Mouse (Mus musculus) midbrain, embryonic 10.5 days (tissue): ENCODE measurements at regions not wholly inside any gene's neighbourhood (a gene's known extent, or its start where the extent isn't known, plus 50 kb on each side); places are given as distances from the start of the nearest gene placed in this dataset.

ENCODE experiments used
- DNase-seq: peaks from one replicate; pipeline ENCODE4 v3.0.0-alpha.2; 2017; ENCODE audit warnings: low spot score
- H3K27ac ChIP-seq: fragments of 300-500 bp; sonication (generic); replicated peaks from 2 replicates; pipeline ENCODE4 v1.5.1; 2016; ENCODE audit warnings: mild to moderate bottlenecking
- H3K27me3 ChIP-seq: fragments of 300-500 bp; sonication (generic); 2 replicates; pipeline ENCODE4 v1.6.1; 2016; ENCODE audit warnings: low read depth, mild to moderate bottlenecking; ENCODE audit not compliant: poor library complexity, severe bottlenecking
- H3K36me3 ChIP-seq: fragments of 300-500 bp; sonication (generic); 2 replicates; pipeline ENCODE4 v1.6.1; 2016; ENCODE audit warnings: mild to moderate bottlenecking, moderate library complexity
- H3K4me1 ChIP-seq: fragments of 300-500 bp; sonication (generic); 2 replicates; pipeline ENCODE4 v1.6.1; 2016
- H3K4me3 ChIP-seq: fragments of 300-500 bp; sonication (generic); 2 replicates; pipeline ENCODE4 v1.5.1; 2016; ENCODE audit warnings: mild to moderate bottlenecking, moderate library complexity
- H3K9me3 ChIP-seq: fragments of 300-500 bp; sonication (generic); replicated peaks from 2 replicates; pipeline ENCODE4 v1.6.1; 2016; ENCODE audit warnings: mild to moderate bottlenecking
- WGBS: fragments of 180-500 bp; shearing (Covaris S2); methylation state at CpG from one replicate; pipeline ENCODE4 v1.1.7; 2016; 5-methylcytosine and 5-hydroxymethylcytosine counted together

DNA sequence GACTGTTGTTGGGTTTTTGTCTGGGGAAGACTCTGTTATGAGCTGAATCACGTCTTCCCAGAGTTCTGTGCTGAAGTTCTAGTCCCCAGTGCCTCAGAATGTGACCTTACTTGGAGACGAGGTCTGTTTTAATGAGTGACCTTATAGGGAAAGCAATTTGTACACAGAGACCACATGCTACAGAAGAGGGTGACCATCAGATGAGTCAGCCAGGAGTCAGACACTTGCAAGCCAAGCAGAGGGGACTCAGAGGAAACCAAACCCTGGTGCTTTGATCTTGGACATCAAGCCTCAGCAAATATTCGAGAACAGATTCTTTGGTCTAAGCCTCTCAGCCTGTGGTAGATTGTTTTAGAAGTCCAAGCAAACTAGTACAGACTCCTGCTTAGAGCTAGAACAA lies 409.9 kb downstream of the Fut8 start:
- no peak overlapping the region for H3K4me3 ChIP-seq
- WGBS = 71% methylated on average over 3 of the region's 3 CpGs
- H3K9me3 ChIP-seq = no peaks in the 10 kb centered on the region

DNA sequence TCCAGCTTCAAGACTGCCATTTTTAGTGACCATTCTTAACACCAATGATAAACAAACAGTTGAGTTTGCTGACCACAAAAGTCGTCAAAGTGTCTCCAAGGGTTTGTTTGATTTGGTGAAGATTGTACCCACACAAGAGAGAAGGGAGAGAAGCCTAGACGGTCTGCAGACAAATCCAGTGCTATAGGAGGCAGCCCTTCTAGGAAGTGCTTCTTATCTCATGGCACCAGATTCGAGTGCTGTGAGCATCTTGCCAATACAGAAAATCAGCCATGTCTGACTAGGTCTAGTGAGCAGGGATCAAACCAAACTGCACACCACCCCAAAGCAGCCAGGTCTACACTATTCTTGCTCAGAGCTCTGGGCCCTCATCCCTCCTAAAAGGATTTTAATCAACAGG lies 416.4 kb downstream of the Fut8 start:
- Histone ChIP-seq H3K4me3 (no peak overlapping the region), H3K9me3 (no peaks in the 10 kb centered on the region), H3K27ac (no peak overlapping the region), H3K4me1 (peaks cover 25% of the 10 kb centered on the region), H3K36me3 (no peaks in the 10 kb centered on the region), H3K27me3 (peaks cover 40% of the 10 kb centered on the region)
- 64% methylated on average over 3 of the region's 3 CpGs for WGBS
- DNase-seq = no peak

More for the DNA sequence above, 409.9 kb downstream of the Fut8 start:
- Histone ChIP-seq H3K27ac (no peak overlapping the region), H3K27me3 (peaks cover 37% of the 10 kb centered on the region), H3K36me3 (no peaks in the 10 kb centered on the region), H3K4me1 (peaks cover 18% of the 10 kb centered on the region)
- DNase-seq = no peak

DNA sequence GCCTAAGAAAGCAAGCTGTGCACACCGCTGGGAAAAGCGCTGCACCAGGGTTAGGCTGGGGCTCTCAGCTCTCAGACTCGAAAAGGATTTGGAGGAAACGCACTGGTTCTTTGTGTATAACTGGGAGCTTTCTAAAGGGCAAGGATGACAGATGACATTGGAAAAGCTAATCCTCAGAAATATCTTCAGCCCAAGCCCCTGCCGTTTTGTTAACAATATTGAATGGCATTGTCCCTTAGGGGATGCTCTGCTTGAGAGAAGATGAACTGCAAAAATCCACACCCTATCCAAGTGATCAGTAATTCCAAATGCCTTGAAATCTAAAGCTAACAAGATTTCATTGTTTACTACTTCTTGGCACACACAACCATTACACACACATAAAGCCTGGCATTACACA lies 419.1 kb downstream of the Fut8 start:
- H3K27ac ChIP-seq = no peak overlapping the region
- peaks cover 32% of the 10 kb centered on the region for H3K4me1 ChIP-seq
- DNase-seq = no peak
- 31% methylated on average over 5 of the region's 5 CpGs for WGBS
- H3K4me3 ChIP-seq = no peak overlapping the region
- peaks cover 62% of the 10 kb centered on the region for H3K27me3 ChIP-seq
- no peaks in the 10 kb centered on the region for H3K9me3 ChIP-seq
- no peaks in the 10 kb centered on the region for H3K36me3 ChIP-seq

DNA sequence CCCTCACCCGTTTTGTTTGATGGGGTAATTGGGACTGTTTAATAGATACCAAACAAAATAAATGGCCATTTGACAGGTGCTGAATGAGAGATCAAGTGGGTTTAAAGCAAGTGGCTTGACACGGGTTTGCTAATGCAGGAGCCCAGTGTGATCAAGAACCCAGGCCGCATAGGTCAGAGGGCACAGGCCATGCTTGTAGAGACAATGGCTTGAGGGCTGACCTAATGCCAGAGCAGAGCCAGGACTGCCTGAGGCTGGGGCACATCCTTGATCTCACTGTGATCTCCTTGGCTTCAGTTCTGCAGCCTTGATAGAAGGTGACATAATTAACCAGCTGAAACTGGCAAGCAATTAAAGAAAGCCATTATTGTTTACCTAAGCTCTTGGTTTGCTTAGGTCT lies 420.0 kb downstream of the Fut8 start:
- 17% methylated on average over 3 of the region's 3 CpGs for WGBS
- peak; percentile 73 for DNase-seq

DNA sequence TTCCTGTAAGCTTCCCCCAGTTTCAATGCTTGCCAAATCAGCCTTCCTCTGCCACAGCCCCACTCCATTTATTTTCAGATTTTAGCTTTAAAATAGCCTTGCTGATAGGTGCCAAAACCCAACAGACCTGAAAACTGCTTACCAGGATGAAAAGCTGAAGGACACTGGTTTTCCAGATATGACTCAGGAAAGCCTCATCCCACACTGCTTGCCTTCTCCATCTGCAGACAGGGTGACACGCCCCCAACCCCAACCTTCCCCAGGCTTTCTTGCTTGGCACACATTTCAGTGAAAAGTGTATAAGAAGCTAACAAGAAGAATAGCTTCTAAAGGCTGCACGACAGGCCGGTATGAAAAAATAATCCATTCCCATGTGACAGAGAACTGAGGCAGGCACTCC lies 425.3 kb downstream of the Fut8 start:
- H3K27me3 ChIP-seq = peaks cover 66% of the 10 kb centered on the region
- DNase-seq = no peak
- H3K4me3 ChIP-seq = no peak overlapping the region
- no peak overlapping the region for H3K27ac ChIP-seq
- WGBS = 88% methylated on average over 3 of the region's 3 CpGs
- no peaks in the 10 kb centered on the region for H3K9me3 ChIP-seq
- H3K36me3 ChIP-seq = no peaks in the 10 kb centered on the region
- peaks cover 17% of the 10 kb centered on the region for H3K4me1 ChIP-seq

More for the DNA sequence above, 420.0 kb downstream of the Fut8 start:
- Histone ChIP-seq H3K36me3 (no peaks in the 10 kb centered on the region), H3K4me1 (peaks cover 32% of the 10 kb centered on the region), H3K27me3 (peaks cover 65% of the 10 kb centered on the region), H3K27ac (no peak overlapping the region), H3K4me3 (no peak overlapping the region), H3K9me3 (no peaks in the 10 kb centered on the region)

DNA sequence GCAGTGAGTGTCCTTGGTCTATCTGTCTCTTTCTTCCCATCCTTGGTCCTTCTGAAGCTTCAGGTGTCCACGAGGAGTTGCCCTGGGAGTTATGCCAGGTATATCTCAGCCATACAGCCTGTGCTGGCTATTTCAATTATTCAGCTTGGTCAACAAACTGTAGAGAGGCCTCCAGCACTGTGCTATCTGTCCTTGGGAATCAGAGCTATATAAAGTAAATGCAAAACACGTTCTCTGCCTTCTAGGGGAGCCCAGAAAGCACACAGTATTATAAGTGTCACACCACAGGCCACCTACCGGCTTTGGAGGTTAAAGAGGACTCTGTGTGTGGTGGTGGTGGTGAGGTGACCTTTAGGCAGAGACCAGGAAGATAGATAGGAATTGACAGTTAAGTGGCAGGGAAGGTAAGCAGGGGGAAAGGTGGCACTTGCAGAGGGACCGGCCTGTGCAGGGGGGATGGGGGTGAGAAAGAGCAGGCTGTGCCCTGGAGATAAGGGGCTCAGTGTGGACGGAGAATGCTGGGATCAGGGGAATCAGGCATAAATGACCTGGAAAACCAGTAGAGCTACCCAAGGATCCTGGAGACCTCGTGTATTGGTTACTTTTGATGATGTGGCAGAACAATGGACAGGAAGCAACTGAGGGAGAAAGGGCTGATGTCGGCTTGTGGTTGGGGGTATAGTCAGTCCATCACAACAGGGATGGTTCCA lies 425.9 kb downstream of the Fut8 start:
- no peak overlapping the region for H3K4me3 ChIP-seq
- DNase-seq = no peak
- peaks cover 70% of the 10 kb centered on the region for H3K27me3 ChIP-seq
- H3K4me1 ChIP-seq = peaks cover 22% of the 10 kb centered on the region
- no peak overlapping the region for H3K27ac ChIP-seq
- WGBS = 69% methylated on average over 7 of the region's 7 CpGs
- H3K9me3 ChIP-seq = no peaks in the 10 kb centered on the region
- H3K36me3 ChIP-seq = no peaks in the 10 kb centered on the region

DNA sequence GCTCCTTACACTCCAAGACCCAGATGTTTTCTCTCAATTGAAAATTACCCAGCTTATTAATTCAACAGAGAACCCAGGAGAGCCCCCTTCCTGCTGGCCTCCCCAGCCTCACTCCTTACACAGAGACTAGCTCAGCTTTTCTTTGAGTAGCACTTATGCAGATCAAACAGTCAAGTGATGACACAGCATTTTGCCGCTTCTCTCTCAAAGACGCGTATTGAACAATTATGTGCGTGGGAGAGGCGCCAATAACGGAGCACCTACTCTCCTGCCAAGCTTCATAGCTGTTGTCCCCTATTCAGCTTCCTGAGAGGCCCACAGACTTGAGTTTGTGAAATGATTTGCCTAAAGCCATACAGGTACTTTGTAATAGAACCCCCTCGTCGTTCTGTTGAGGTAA lies 428.5 kb downstream of the Fut8 start:
- Histone ChIP-seq H3K36me3 (no peaks in the 10 kb centered on the region), H3K27ac (no peak overlapping the region), H3K27me3 (peaks cover 57% of the 10 kb centered on the region), H3K4me3 (no peak overlapping the region), H3K4me1 (peaks cover 36% of the 10 kb centered on the region), H3K9me3 (no peaks in the 10 kb centered on the region)
- WGBS = 87% methylated on average over 8 of the region's 8 CpGs
- no peak for DNase-seq

DNA sequence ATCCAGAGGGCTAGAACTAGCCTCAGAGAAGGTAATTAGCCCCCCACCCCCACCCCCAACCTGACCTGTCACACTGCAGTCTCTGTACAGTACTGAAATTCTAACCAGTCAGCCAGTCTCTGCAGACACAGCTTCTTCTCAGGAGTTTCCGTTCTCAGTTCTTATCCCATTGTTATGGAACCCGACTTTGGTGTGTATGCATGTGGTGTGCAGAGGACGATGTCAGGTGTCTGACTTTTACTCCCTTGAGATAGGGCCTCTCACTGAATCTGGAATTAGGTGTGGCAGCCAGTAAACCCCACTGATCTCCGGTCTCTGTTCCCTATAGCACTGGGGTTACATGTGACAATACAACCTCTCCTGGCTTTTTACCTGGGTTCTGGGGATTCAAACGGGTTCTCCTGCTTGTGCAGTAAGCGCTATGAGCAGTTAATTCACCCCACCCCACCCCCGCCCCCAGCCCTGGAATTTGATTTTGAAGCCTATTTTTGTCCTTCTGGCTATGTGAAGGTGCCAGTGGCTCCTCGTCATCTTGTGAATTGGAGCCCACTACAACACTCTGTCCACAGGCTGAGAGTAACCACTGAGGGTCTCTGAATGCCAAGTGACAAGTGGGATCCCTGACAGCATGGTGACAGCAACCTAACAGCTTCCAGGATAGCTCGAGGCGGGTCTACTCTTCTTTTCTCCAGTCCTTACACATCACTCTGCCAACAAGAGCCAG lies 429.4 kb downstream of the Fut8 start:
- no peaks in the 10 kb centered on the region for H3K9me3 ChIP-seq
- no peak overlapping the region for H3K27ac ChIP-seq
- 80% methylated on average over 10 of the region's 10 CpGs for WGBS
- no peaks in the 10 kb centered on the region for H3K36me3 ChIP-seq
- H3K4me1 ChIP-seq = peaks cover 37% of the 10 kb centered on the region
- H3K27me3 ChIP-seq = peaks cover 57% of the 10 kb centered on the region
- no peak for DNase-seq
- H3K4me3 ChIP-seq = no peak overlapping the region

DNA sequence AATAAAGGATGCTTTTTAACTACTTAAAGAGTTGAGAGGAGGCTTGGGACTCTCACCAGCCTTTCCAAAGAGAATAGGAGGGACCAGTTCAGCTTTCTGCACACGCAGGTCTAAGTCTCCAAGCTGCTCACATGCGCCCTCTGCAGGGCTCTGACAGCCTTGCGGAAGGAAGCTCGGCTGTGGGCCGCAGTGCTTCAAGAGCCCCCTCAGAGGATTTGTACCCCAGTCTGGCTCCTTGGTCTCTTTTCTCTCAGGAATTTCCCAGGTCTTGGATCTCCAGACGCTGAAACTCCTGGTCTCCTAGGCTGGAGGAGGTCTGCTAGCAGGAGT lies 429.9 kb downstream of the Fut8 start:
- Histone ChIP-seq H3K27ac (peak overlapping the region; percentile 47; the same call in 1 of the 2 replicates), H3K4me1 (peaks cover 37% of the 10 kb centered on the region), H3K36me3 (no peaks in the 10 kb centered on the region), H3K27me3 (peaks cover 57% of the 10 kb centered on the region), H3K4me3 (no peak overlapping the region), H3K9me3 (no peaks in the 10 kb centered on the region)
- WGBS = 3% methylated on average over 6 of the region's 6 CpGs
- DNase-seq = peak; percentile 77

DNA sequence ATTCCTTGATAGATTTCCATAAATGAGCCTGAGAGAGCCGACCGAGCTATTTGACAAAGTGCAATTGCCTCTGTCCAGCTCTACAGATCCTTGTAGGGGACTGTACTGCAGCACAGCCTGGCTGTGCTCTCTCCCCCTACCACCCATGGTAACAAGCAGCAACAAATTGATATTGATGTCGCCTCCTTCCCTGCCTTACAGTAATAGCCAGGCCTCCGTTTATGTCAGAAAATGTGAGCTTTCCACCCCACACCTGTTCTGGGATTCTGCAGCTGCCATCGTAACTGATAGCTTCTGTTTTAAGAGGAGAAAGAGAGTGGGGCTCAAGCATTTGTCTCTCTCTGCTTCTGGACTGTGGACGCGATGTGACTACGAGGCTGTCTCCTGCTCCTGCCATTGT lies 432.6 kb downstream of the Fut8 start:
- no peaks in the 10 kb centered on the region for H3K36me3 ChIP-seq
- no peak overlapping the region for H3K4me3 ChIP-seq
- no peaks in the 10 kb centered on the region for H3K9me3 ChIP-seq
- H3K27me3 ChIP-seq = peaks cover 44% of the 10 kb centered on the region
- no peak for DNase-seq
- H3K4me1 ChIP-seq = peaks cover 41% of the 10 kb centered on the region
- 67% methylated on average over 8 of the region's 8 CpGs for WGBS
- H3K27ac ChIP-seq = no peak overlapping the region; the same call in 1 of the 2 replicates

DNA sequence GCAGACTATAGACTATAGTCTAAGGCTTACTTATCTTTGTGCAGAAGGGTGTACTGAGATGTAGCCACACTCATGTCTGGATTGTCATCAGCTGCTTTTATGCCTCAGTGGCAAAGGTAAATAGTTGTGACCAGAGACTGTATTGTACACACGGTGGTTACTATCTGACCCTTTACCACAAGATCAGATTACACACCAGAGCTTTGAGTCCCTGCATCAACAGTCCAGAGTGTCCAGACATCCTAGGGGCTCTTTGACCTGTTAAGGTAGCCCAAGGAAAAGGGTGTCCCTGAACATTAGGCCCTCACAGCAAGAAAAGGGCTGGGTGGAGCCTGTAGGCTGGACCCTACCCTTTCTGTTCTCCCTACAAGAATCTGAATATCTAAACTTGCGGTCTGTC lies 436.4 kb downstream of the Fut8 start:
- H3K36me3 ChIP-seq = no peaks in the 10 kb centered on the region
- DNase-seq = no peak
- WGBS = 75% methylated on average over 2 of the region's 2 CpGs

DNA sequence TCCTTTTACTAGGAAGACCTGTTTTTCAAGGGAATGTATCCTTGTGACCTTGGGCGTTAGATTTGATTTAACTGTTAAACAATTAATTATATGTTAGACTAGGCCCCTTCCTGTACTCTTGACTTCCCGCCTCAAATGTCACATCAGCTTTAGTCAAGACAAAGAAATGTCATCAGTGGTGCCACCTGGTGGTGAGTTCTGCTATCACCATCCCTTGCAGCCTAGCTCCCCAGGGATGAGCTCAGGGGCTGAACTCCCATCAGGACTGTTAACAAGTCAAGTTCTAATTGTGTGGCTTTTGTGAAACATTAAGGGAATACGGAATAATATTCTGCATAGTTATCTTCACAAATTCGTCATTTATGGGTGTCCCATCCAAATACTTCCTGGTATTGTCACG lies 436.8 kb downstream of the Fut8 start:
- no peaks in the 10 kb centered on the region for H3K36me3 ChIP-seq
- DNase-seq = peak; percentile 49
- H3K27me3 ChIP-seq = peaks cover 23% of the 10 kb centered on the region
- no peaks in the 10 kb centered on the region for H3K9me3 ChIP-seq
- no peak overlapping the region for H3K4me3 ChIP-seq
- 83% methylated on average over 5 of the region's 5 CpGs for WGBS
- H3K4me1 ChIP-seq = peaks cover 27% of the 10 kb centered on the region
- no peak overlapping the region for H3K27ac ChIP-seq

More for the DNA sequence above, 436.4 kb downstream of the Fut8 start:
- H3K27me3 ChIP-seq = peaks cover 23% of the 10 kb centered on the region
- H3K9me3 ChIP-seq = no peaks in the 10 kb centered on the region
- no peak overlapping the region for H3K4me3 ChIP-seq
- H3K27ac ChIP-seq = no peak overlapping the region
- peaks cover 31% of the 10 kb centered on the region for H3K4me1 ChIP-seq

DNA sequence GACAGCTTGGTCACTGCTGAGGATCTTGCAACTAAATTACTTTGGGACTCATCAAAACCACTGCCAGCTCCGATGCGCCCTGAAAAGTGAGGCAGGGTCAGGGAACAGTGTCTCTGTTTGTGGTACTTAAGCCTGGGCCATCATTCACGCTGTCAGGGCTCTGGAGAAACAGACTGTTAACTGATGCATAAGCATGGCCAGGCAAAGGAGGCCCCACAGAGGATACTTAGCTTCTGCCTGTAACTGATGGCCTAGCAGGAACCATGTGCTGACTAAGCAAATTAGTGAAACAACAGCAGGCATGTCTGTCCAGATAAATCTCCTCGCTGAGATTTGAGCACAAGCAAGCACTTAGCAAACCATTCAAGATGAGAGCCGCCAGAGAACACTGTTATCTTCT lies 440.1 kb downstream of the Fut8 start:
- H3K36me3 ChIP-seq = no peaks in the 10 kb centered on the region
- H3K4me3 ChIP-seq = no peak overlapping the region
- H3K27me3 ChIP-seq = no peaks in the 10 kb centered on the region
- WGBS = 74% methylated on average over 5 of the region's 5 CpGs
- H3K9me3 ChIP-seq = no peaks in the 10 kb centered on the region
- H3K4me1 ChIP-seq = peaks cover 11% of the 10 kb centered on the region; the same call in 1 of the 2 replicates
- no peak overlapping the region for H3K27ac ChIP-seq
- no peak for DNase-seq
